Mouse (Mus musculus): Measurements from ENCODE around the gene 4931428L18Rik. TPM values are rescaled to one million over a fixed set of nuclear protein-coding genes. Genes with fewer than 3 reads are reported as not detected.

The 4931428L18Rik gene
- polyA plus RNA-seq, 1 experiment from 2014 or later: not detected

GRCm38 (mm10) chr1:31072523-31073370, 149.7 kb downstream of the 4931428L18Rik start:
- Histone ChIP-seq H3K36me3 (ENCODE audit: control insufficient read depth, insufficient read depth, low read length) (no peaks in the 10 kb centered on the region), H3K9ac (ENCODE audit: low read depth, low read length) (no peak overlapping the region), H3K4me1 (ENCODE audit: control insufficient read depth, insufficient read depth, low read length) (no peaks in the 10 kb centered on the region), H3K27me3 (ENCODE audit: control insufficient read depth, insufficient read depth, low read depth, low read length) (no peaks in the 10 kb centered on the region), H3K9me3 (replicated peaks; ENCODE audit: control insufficient read depth, low read length, poor library complexity, severe bottlenecking) (no peaks in the 10 kb centered on the region), H3K4me3 (ENCODE audit: low read depth, low read length) (no peak overlapping the region), H3K4me2 (ENCODE audit: low read length) (no peak overlapping the region), H3K27ac (ENCODE audit: low read length) (no peak overlapping the region)
- ATAC-seq: no peak
- WGBS: 79% methylated on average over 6 of the region's 6 CpGs

- WGBS: 76% methylated on average over 2 of the region's 2 CpGs
Observed at GRCm38 (mm10) chr1:31071209-31071608, 151.3 kb downstream of the 4931428L18Rik start.

GRCm38 (mm10) chr1:31064817-31065740, 157.4 kb downstream of the 4931428L18Rik start:
- ATAC-seq: peak; percentile 60; the same call in 1 of the 2 replicates
- no peak overlapping the region for H3K4me3 ChIP-seq (ENCODE audit: low read depth, low read length)
- no peak overlapping the region for H3K27ac ChIP-seq (ENCODE audit: low read length)
- no peaks in the 10 kb centered on the region for H3K9me3 ChIP-seq (replicated peaks; ENCODE audit: control insufficient read depth, low read length, poor library complexity, severe bottlenecking)
- H3K36me3 ChIP-seq (ENCODE audit: control insufficient read depth, insufficient read depth, low read length): no peaks in the 10 kb centered on the region
- H3K27me3 ChIP-seq (ENCODE audit: control insufficient read depth, insufficient read depth, low read depth, low read length): no peaks in the 10 kb centered on the region
- no peaks in the 10 kb centered on the region for H3K4me1 ChIP-seq (ENCODE audit: control insufficient read depth, insufficient read depth, low read length)
- no peak overlapping the region for H3K4me2 ChIP-seq (ENCODE audit: low read length)
- WGBS: 83% methylated on average over 12 of the region's 12 CpGs
- no peak overlapping the region for H3K9ac ChIP-seq (ENCODE audit: low read depth, low read length)

More at GRCm38 (mm10) chr1:31071209-31071608, 151.3 kb downstream of the 4931428L18Rik start:
- Histone ChIP-seq H3K4me2 (ENCODE audit: low read length) (no peak overlapping the region), H3K9ac (ENCODE audit: low read depth, low read length) (no peak overlapping the region), H3K4me3 (ENCODE audit: low read depth, low read length) (no peak overlapping the region), H3K9me3 (replicated peaks; ENCODE audit: control insufficient read depth, low read length, poor library complexity, severe bottlenecking) (no peaks in the 10 kb centered on the region), H3K27ac (ENCODE audit: low read length) (no peak overlapping the region), H3K4me1 (ENCODE audit: control insufficient read depth, insufficient read depth, low read length) (no peaks in the 10 kb centered on the region), H3K36me3 (ENCODE audit: control insufficient read depth, insufficient read depth, low read length) (no peaks in the 10 kb centered on the region), H3K27me3 (ENCODE audit: control insufficient read depth, insufficient read depth, low read depth, low read length) (no peaks in the 10 kb centered on the region)
- no peak for ATAC-seq

GRCm38 (mm10) chr1:31059806-31060205, 162.7 kb downstream of the 4931428L18Rik start:
- Histone ChIP-seq H3K27ac (ENCODE audit: low read length) (no peak overlapping the region), H3K4me3 (ENCODE audit: low read depth, low read length) (no peak overlapping the region), H3K27me3 (ENCODE audit: control insufficient read depth, insufficient read depth, low read depth, low read length) (no peaks in the 10 kb centered on the region), H3K36me3 (ENCODE audit: control insufficient read depth, insufficient read depth, low read length) (no peaks in the 10 kb centered on the region), H3K4me1 (ENCODE audit: control insufficient read depth, insufficient read depth, low read length) (no peaks in the 10 kb centered on the region), H3K9me3 (replicated peaks; ENCODE audit: control insufficient read depth, low read length, poor library complexity, severe bottlenecking) (no peaks in the 10 kb centered on the region), H3K9ac (ENCODE audit: low read depth, low read length) (no peak overlapping the region), H3K4me2 (ENCODE audit: low read length) (no peak overlapping the region)
- no peak for ATAC-seq
- WGBS: 81% methylated on average over 4 of the region's 4 CpGs

GRCm38 (mm10) chr1:31058861-31059351, 163.6 kb downstream of the 4931428L18Rik start:
- no peak overlapping the region for H3K27ac ChIP-seq (ENCODE audit: low read length)
- H3K4me2 ChIP-seq (ENCODE audit: low read length): no peak overlapping the region
- no peak for ATAC-seq
- H3K4me3 ChIP-seq (ENCODE audit: low read depth, low read length): no peak overlapping the region
- no peaks in the 10 kb centered on the region for H3K9me3 ChIP-seq (replicated peaks; ENCODE audit: control insufficient read depth, low read length, poor library complexity, severe bottlenecking)
- H3K27me3 ChIP-seq (ENCODE audit: control insufficient read depth, insufficient read depth, low read depth, low read length): no peaks in the 10 kb centered on the region
- H3K9ac ChIP-seq (ENCODE audit: low read depth, low read length): no peak overlapping the region
- no peaks in the 10 kb centered on the region for H3K36me3 ChIP-seq (ENCODE audit: control insufficient read depth, insufficient read depth, low read length)
- WGBS: 81% methylated on average over 2 of the region's 2 CpGs
- H3K4me1 ChIP-seq (ENCODE audit: control insufficient read depth, insufficient read depth, low read length): no peaks in the 10 kb centered on the region

GRCm38 (mm10) chr1:31058196-31058595, 164.3 kb downstream of the 4931428L18Rik start:
- Histone ChIP-seq H3K36me3 (ENCODE audit: control insufficient read depth, insufficient read depth, low read length) (no peaks in the 10 kb centered on the region), H3K27ac (ENCODE audit: low read length) (no peak overlapping the region), H3K4me2 (ENCODE audit: low read length) (no peak overlapping the region), H3K4me3 (ENCODE audit: low read depth, low read length) (no peak overlapping the region), H3K4me1 (ENCODE audit: control insufficient read depth, insufficient read depth, low read length) (no peaks in the 10 kb centered on the region), H3K27me3 (ENCODE audit: control insufficient read depth, insufficient read depth, low read depth, low read length) (no peaks in the 10 kb centered on the region), H3K9ac (ENCODE audit: low read depth, low read length) (no peak overlapping the region), H3K9me3 (replicated peaks; ENCODE audit: control insufficient read depth, low read length, poor library complexity, severe bottlenecking) (no peaks in the 10 kb centered on the region)
- ATAC-seq: no peak
- WGBS: 84% methylated on average over 3 of the region's 3 CpGs

- H3K9ac ChIP-seq (ENCODE audit: low read depth, low read length): no peak overlapping the region
Observed at GRCm38 (mm10) chr1:31051370-31051921, 171.0 kb downstream of the 4931428L18Rik start.

GRCm38 (mm10) chr1:31049954-31050652, 172.4 kb downstream of the 4931428L18Rik start:
- Histone ChIP-seq H3K9me3 (replicated peaks; ENCODE audit: control insufficient read depth, low read length, poor library complexity, severe bottlenecking) (no peaks in the 10 kb centered on the region), H3K4me1 (ENCODE audit: control insufficient read depth, insufficient read depth, low read length) (no peaks in the 10 kb centered on the region), H3K9ac (ENCODE audit: low read depth, low read length) (no peak overlapping the region), H3K27ac (ENCODE audit: low read length) (no peak overlapping the region), H3K4me2 (ENCODE audit: low read length) (no peak overlapping the region), H3K27me3 (ENCODE audit: control insufficient read depth, insufficient read depth, low read depth, low read length) (no peaks in the 10 kb centered on the region), H3K4me3 (ENCODE audit: low read depth, low read length) (no peak overlapping the region), H3K36me3 (ENCODE audit: control insufficient read depth, insufficient read depth, low read length) (no peaks in the 10 kb centered on the region)
- WGBS: 89% methylated on average over 5 of the region's 5 CpGs
- ATAC-seq: no peak

More at GRCm38 (mm10) chr1:31051370-31051921, 171.0 kb downstream of the 4931428L18Rik start:
- Histone ChIP-seq H3K4me2 (ENCODE audit: low read length) (no peak overlapping the region), H3K27ac (ENCODE audit: low read length) (no peak overlapping the region), H3K4me1 (ENCODE audit: control insufficient read depth, insufficient read depth, low read length) (no peaks in the 10 kb centered on the region), H3K27me3 (ENCODE audit: control insufficient read depth, insufficient read depth, low read depth, low read length) (no peaks in the 10 kb centered on the region), H3K36me3 (ENCODE audit: control insufficient read depth, insufficient read depth, low read length) (no peaks in the 10 kb centered on the region), H3K4me3 (ENCODE audit: low read depth, low read length) (no peak overlapping the region), H3K9me3 (replicated peaks; ENCODE audit: control insufficient read depth, low read length, poor library complexity, severe bottlenecking) (no peaks in the 10 kb centered on the region)
- no peak for ATAC-seq
- WGBS: 83% methylated on average over 5 of the region's 5 CpGs

All from midbrain, embryonic 16.5 days (tissue).